In the genomic region with DNA sequence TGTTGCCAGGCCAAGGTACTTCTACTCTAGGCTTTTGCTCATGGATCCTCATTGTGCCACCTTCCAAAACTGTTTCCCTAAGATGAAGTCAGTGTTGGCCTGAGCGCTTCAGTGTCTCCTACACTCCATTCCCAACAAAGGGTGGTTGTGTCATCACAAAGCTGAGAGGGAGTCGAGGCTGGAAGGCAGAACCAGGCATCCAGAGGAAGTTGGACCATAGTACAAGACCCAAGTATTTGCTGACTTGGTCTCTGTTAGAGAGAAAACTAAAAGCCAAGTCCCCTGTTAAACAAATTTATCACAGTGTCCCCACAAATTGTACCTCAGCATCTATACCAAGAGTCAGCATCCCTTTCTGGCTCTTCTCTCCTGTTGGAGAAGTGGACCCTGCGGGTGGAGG, we compare ENCODE assay signal across 10 mouse cellular contexts. TPM values are rescaled to one million over a fixed set of nuclear protein-coding genes. Genes with fewer than 3 reads are reported as not detected.
DNase-seq lines count a peak whose midpoint lies in the region; ATAC-seq lines count a peak whose summit lies in the region.
"Had no signal": no experiment of that assay in that cellular context is flagged by ENCODE, and none has a peak within 500 bp of the region (broad histone marks: within the 10 kb centered on the region; RNA-seq: fewer than 3 reads in every experiment).

A gene (minus strand): TSS at position 101 of the 400 bp plus-strand sequence.

- no peak within 1 kb of the TSS for H3K4me3 ChIP-seq in hindbrain, embryonic 10.5 days
- no peak within 1 kb of the TSS for H3K4me3 ChIP-seq in hindbrain, embryonic 14.5 days (replicated peaks; ENCODE audit: low read length)
- H3K4me3 ChIP-seq in neural tube, embryonic 12.5 days, result no peak within 1 kb of the TSS

- no peak within 1 kb of the TSS for H3K9ac ChIP-seq in hindbrain, embryonic 14.5 days
- H3K9ac ChIP-seq in neural tube, embryonic 12.5 days, result no peak within 1 kb of the TSS

- no peak within 1 kb of the TSS for H3K4me2 ChIP-seq in hindbrain, embryonic 14.5 days (replicated peaks)
- H3K4me2 ChIP-seq in neural tube, embryonic 12.5 days (replicated peaks), result no peak within 1 kb of the TSS

- H3K27ac ChIP-seq in hindbrain, embryonic 10.5 days, result no peak within 1 kb of the TSS
- no peak within 1 kb of the TSS for H3K27ac ChIP-seq in hindbrain, embryonic 14.5 days
- H3K27ac ChIP-seq in neural tube, embryonic 12.5 days, result no peak within 1 kb of the TSS

- 91% methylated on average over 3 of the region's 3 CpGs for WGBS in hindbrain, embryonic 10.5 days
- 86% methylated on average over 3 of the region's 3 CpGs for WGBS in hindbrain, embryonic 14.5 days
- WGBS in neural tube, embryonic 12.5 days, result 84% methylated on average over 3 of the region's 3 CpGs

- H3K4me1 ChIP-seq in hindbrain, embryonic 10.5 days (replicated peaks), result peaks cover 12% of the 10 kb centered on the region
- H3K4me1 ChIP-seq in hindbrain, embryonic 14.5 days (replicated peaks; ENCODE audit: control insufficient read depth, insufficient read depth, low read length), result peaks cover 11% of the 10 kb centered on the region
- H3K4me1 ChIP-seq in neural tube, embryonic 12.5 days, result peaks cover 15% of the 10 kb centered on the region

- H3K27me3 ChIP-seq in hindbrain, embryonic 10.5 days (ENCODE audit: insufficient read depth, poor library complexity, severe bottlenecking), result no peaks in the 10 kb centered on the region
- no peaks in the 10 kb centered on the region for H3K27me3 ChIP-seq in hindbrain, embryonic 14.5 days (ENCODE audit: control insufficient read depth, insufficient read depth, low read length)
- H3K27me3 ChIP-seq in neural tube, embryonic 12.5 days (replicated peaks), result no peaks in the 10 kb centered on the region

- ATAC-seq in hindbrain, embryonic 14.5 days (ENCODE audit: low FRiP score), result no peak
- no peak for ATAC-seq in neural tube, embryonic 12.5 days (ENCODE audit: low FRiP score, low read depth)
- ATAC-seq in neutrophil, adult 5-6 weeks (ENCODE audit: extremely low read depth, insufficient number of reproducible peaks, low FRiP score, poor library complexity, severe bottlenecking), result no peak

- peaks cover 27% of the 10 kb centered on the region for H3K36me3 ChIP-seq in hindbrain, embryonic 10.5 days
- H3K36me3 ChIP-seq in hindbrain, embryonic 14.5 days (replicated peaks; ENCODE audit: control insufficient read depth, insufficient read depth), result peaks cover 17% of the 10 kb centered on the region
- peaks cover 21% of the 10 kb centered on the region for H3K36me3 ChIP-seq in neural tube, embryonic 12.5 days

- H3K9me3 ChIP-seq in hindbrain, embryonic 10.5 days, result no peaks in the 10 kb centered on the region
- H3K9me3 ChIP-seq in hindbrain, embryonic 14.5 days (ENCODE audit: control insufficient read depth, low read length), result no peaks in the 10 kb centered on the region
- H3K9me3 ChIP-seq in neural tube, embryonic 12.5 days, result no peaks in the 10 kb centered on the region

- no peak for DNase-seq in hindbrain, embryonic 10.5 days (ENCODE audit: low spot score)
- DNase-seq in hindbrain, embryonic 14.5 days (ENCODE audit: low spot score), result no peak
- no peak for DNase-seq in neural tube, embryonic 10.5 days (ENCODE audit: extremely low spot score, low spot score)
- no peak for DNase-seq in layer of hippocampus, postnatal 10 days (ENCODE audit: low spot score in 2 of 2)
- DNase-seq in ovary, postnatal 10 days (ENCODE audit: low spot score), result no peak
- DNase-seq in lung, adult 18-20 months, result no peak
- DNase-seq: kidney, postnatal 10 days; right cerebral cortex, postnatal 25 days had no signal

RNA-seq across cellular contexts. Expression of the gene that starts here (rescaled TPM):
- 11.9 and 13.0 TPM in 2 replicates for polyA plus RNA-seq in hindbrain, embryonic 10.5 days (2016; fragmentation: Nextera tagmentation; extraction: Ambion mirVana)
- polyA plus RNA-seq in hindbrain, embryonic 14.5 days (2014; fragmentation: Nextera tagmentation; extraction: Ambion mirVana), result 8.6 and 10.2 TPM in 2 replicates
- polyA plus RNA-seq in neural tube, embryonic 12.5 days (2016; fragmentation: Nextera tagmentation; extraction: Ambion mirVana), result 12.8 and 13.8 TPM in 2 replicates
- 10 to 100 TPM; 16.4 to 16.9 TPM for total RNA-seq in layer of hippocampus, postnatal 10 days (2021)
- 35.0 and 37.0 TPM in 2 replicates for total RNA-seq in neutrophil, adult 5-6 weeks (2017)
